Mouse (Mus musculus) duodenum, adult 2 months (tissue): ENCODE measurements around the gene Fanca. TPM values are rescaled to one million over a fixed set of nuclear protein-coding genes. Genes with fewer than 3 reads are reported as not detected.

Source experiments
- polyA plus RNA-seq: library from polyadenylated mRNA; depleted of rRNA; stranded (reverse); fragments of >200 nt; gene quantifications from 2 replicates; pipeline ENCODE4 v1.2.3, GENCODE M21; 2012; ENCODE audit warnings: low replicate concordance; rRNA removed

Fanca gene
- polyA plus RNA-seq, result 19.5 and 32.4 TPM in 2 replicates

GRCm38 (mm10) chr8:123318467-123318911, at the start of gene Fanca:
TSS of gene Fanca (minus strand) at chr8:123318576.

GRCm38 (mm10) chr8:123332262-123333090, 14.1 kb upstream of the Fanca start, which contains the start of gene Spire2:
TSS of gene Spire2 (plus strand) at chr8:123332713.

GRCm38 (mm10) chr8:123254099-123254885, 64.1 kb downstream of the Fanca start, which contains the start of the genes Zfp276 and Vps9d1:
TSS of gene Zfp276 (plus strand) at chr8:123254195.
TSS of gene Vps9d1 (minus strand) at chr8:123254348.

GRCm38 (mm10) chr8:123235520-123236497, 82.6 kb downstream of the Fanca start, which contains the start of gene Spata2l:
TSS of gene Spata2l (minus strand) at chr8:123236233.

GRCm38 (mm10) chr8:123224278-123225266, 93.8 kb downstream of the Fanca start, which contains the start of gene Cdk10:
TSS of gene Cdk10 (plus strand) at chr8:123224842.

Other genes with a start within 250 kb of the Fanca start
- 1,912 and 2,891 TPM in 2 replicates for gene Rpl13, start 216.2 kb downstream of the Fanca start, polyA plus RNA-seq
- gene Cpne7, start 201.2 kb downstream of the Fanca start, polyA plus RNA-seq, result 1.0 and 1.5 TPM in 2 replicates
- 0.79 and 2.6 TPM in 2 replicates for gene Sult5a1, start 160.3 kb downstream of the Fanca start, polyA plus RNA-seq
- gene Dpep1, start 132.3 kb downstream of the Fanca start, polyA plus RNA-seq, result 120 and 652 TPM in 2 replicates
- gene Chmp1a, start 105.8 kb downstream of the Fanca start, polyA plus RNA-seq, result 98.3 and 162 TPM in 2 replicates
- 0.11 and 0.25 TPM in 2 replicates for gene Spata33, start 105.7 kb downstream of the Fanca start, polyA plus RNA-seq
- 35.7 and 43.0 TPM in 2 replicates for gene Cdk10, start 93.7 kb downstream of the Fanca start, polyA plus RNA-seq
- 8.9 and 20.0 TPM in 2 replicates for gene Spata2l, start 82.3 kb downstream of the Fanca start, polyA plus RNA-seq
- 26.1 and 27.8 TPM in 2 replicates for gene Zfp276, start 64.4 kb downstream of the Fanca start, polyA plus RNA-seq
- 77.9 and 100 TPM in 2 replicates for gene Vps9d1, start 64.2 kb downstream of the Fanca start, polyA plus RNA-seq
- 27.8 and 46.5 TPM in 2 replicates for gene Spire2, start 14.1 kb upstream of the Fanca start, polyA plus RNA-seq
- gene Tcf25, start 55.2 kb upstream of the Fanca start, polyA plus RNA-seq, result 99.9 and 118 TPM in 2 replicates
- not detected in 2 replicates for gene Mc1r, start 88.5 kb upstream of the Fanca start, polyA plus RNA-seq
- 7.2 and 15.3 TPM in 2 replicates for gene Tubb3, start 92.8 kb upstream of the Fanca start, polyA plus RNA-seq
- gene Def8, start 105.0 kb upstream of the Fanca start, polyA plus RNA-seq, result 17.8 and 24.0 TPM in 2 replicates
- gene Afg3l1, start 159.3 kb upstream of the Fanca start, polyA plus RNA-seq, result 14.9 and 17.9 TPM in 2 replicates
- 0.12 and 0.57 TPM in 2 replicates for gene Dbndd1, start 196.9 kb upstream of the Fanca start, polyA plus RNA-seq
- gene Gas8, start 200.3 kb upstream of the Fanca start, polyA plus RNA-seq, result 1.4 and 2.0 TPM in 2 replicates